Mouse (Mus musculus): ENCODE results near the gene Foxa3.

- TF ChIP-seq CTCF (IDR thresholded peaks at IDR 0.05 in 2 of 3, conservative IDR thresholded peaks at IDR 0.05 in 1 of 3; ENCODE audit: control insufficient read depth in 1 of 3, insufficient read depth in 1 of 3, low read depth in 2 of 3, low read length in 3 of 3, poor library complexity in 1 of 3, severe bottlenecking in 1 of 3) (no peak), ETS1 (IDR thresholded peaks at IDR 0.05; ENCODE audit: low read depth, low read length) (no peak)
Observed at GRCm38 (mm10) chr7:18991660-18992293, 31.6 kb downstream of the Foxa3 start.

Data from MEL (cell line).